Mouse (Mus musculus): ENCODE data around the gene Ldlr. TPM values are rescaled to one million over a fixed set of nuclear protein-coding genes. Genes with fewer than 3 reads are reported as not detected.
"Not testable (repeated sequence)": the region's sequence is repeated elsewhere in the genome, so short reads cannot be mapped to it uniquely, and the experiment has no call there.

Gene Ldlr
- total and polyA plus RNA-seq, 3 experiments: 69.1 to 90.6 TPM; not detected in 1

GRCm38 (mm10) chr9:21792644-21793043, 69.4 kb downstream of the Ldlr start:
- no peaks in the 10 kb centered on the region for H3K9me3 ChIP-seq (replicated peaks; ENCODE audit: insufficient read depth, low read length)
- H3K9ac ChIP-seq (ENCODE audit: control insufficient read depth, low read depth, low read length, poor library complexity, severe bottlenecking): no peak overlapping the region
- no peaks in the 10 kb centered on the region for H3K36me3 ChIP-seq (ENCODE audit: control insufficient read depth in 1 of 2, insufficient read depth in 2 of 2, low read length in 2 of 2)
- no peaks in the 10 kb centered on the region for H3K27me3 ChIP-seq (ENCODE audit: control insufficient read depth in 1 of 2, insufficient read depth in 2 of 2, low read length in 2 of 2)
- H3K79me2 ChIP-seq (ENCODE audit: control insufficient read depth, insufficient read depth, low read length, poor library complexity): no peaks in the 10 kb centered on the region
- no peak for DNase-seq (ENCODE audit: low read depth, low spot score)
- no peak for TF ChIP-seq KAT2A (conservative IDR thresholded peaks at IDR 0.05; ENCODE audit: low read depth, low read length)
- 0 out of 2 replicates have a peak, but pooled peaks have one; percentile 14 for TF ChIP-seq MXI1 (IDR thresholded peaks at IDR 0.05; ENCODE audit: low read depth, low read length)
- peak; percentile 77 for TF ChIP-seq ETS1 (IDR thresholded peaks at IDR 0.05; ENCODE audit: low read depth, low read length)
- no peak for TF ChIP-seq POLR2A (IDR thresholded peaks at IDR 0.05; ENCODE audit: control insufficient read depth in 1 of 2, insufficient read depth in 1 of 2, low read depth in 1 of 2, low read length in 2 of 2, poor library complexity in 1 of 2)
- TF ChIP-seq SIN3A (IDR thresholded peaks at IDR 0.05; ENCODE audit: low read length): no peak
- TF ChIP-seq BHLHE40 (IDR thresholded peaks at IDR 0.05; ENCODE audit: borderline replicate concordance, low read depth, low read length): no peak
- TF ChIP-seq EP300 (IDR thresholded peaks at IDR 0.05; ENCODE audit: low read depth in 1 of 2, low read length in 2 of 2): no peak
- TF ChIP-seq HCFC1 (IDR thresholded peaks at IDR 0.05; ENCODE audit: low read depth, low read length): no peak
- TF ChIP-seq POLR2AphosphoS5 (IDR thresholded peaks at IDR 0.05; ENCODE audit: borderline replicate concordance, low read depth, low read length): no peak
- TF ChIP-seq UBTF (IDR thresholded peaks at IDR 0.05; ENCODE audit: borderline replicate concordance, insufficient read depth, low read depth, low read length): no peak
- no peak for TF ChIP-seq MYC (IDR thresholded peaks at IDR 0.05; ENCODE audit: low read depth, low read length)
- no peak overlapping the region for H3K4me3 ChIP-seq (ENCODE audit: control insufficient read depth in 1 of 2, insufficient read depth in 1 of 2, low read depth in 2 of 2, low read length in 2 of 2)
- H3K4me1 ChIP-seq (ENCODE audit: control insufficient read depth in 1 of 2, insufficient read depth in 2 of 2, low read length in 2 of 2): peaks cover 0 to 5% of the 10 kb centered on the region in 2 experiments; a peak in 2 of 4 replicates
- no peak overlapping the region for H3K27ac ChIP-seq (ENCODE audit: control insufficient read depth, low read depth, low read length)

- H3K4me1 ChIP-seq (ENCODE audit: control insufficient read depth in 1 of 2, insufficient read depth in 2 of 2, low read length in 2 of 2); H3K27ac ChIP-seq (ENCODE audit: control insufficient read depth, low read depth, low read length); H3K9me3 ChIP-seq (replicated peaks; ENCODE audit: insufficient read depth, low read length); H3K9ac ChIP-seq (ENCODE audit: control insufficient read depth, low read depth, low read length, poor library complexity, severe bottlenecking); H3K27me3 ChIP-seq (ENCODE audit: control insufficient read depth in 1 of 2, insufficient read depth in 2 of 2, low read length in 2 of 2); H3K36me3 ChIP-seq (ENCODE audit: control insufficient read depth in 1 of 2, insufficient read depth in 2 of 2, low read length in 2 of 2); DNase-seq (ENCODE audit: low read depth, low spot score); H3K79me2 ChIP-seq (ENCODE audit: control insufficient read depth, insufficient read depth, low read length, poor library complexity); H3K4me3 ChIP-seq (ENCODE audit: control insufficient read depth in 1 of 2, insufficient read depth in 1 of 2, low read depth in 2 of 2, low read length in 2 of 2): not testable (repeated sequence)
- peak; percentile 95; the same call in 1 of the 2 replicates for TF ChIP-seq POLR2AphosphoS5 (IDR thresholded peaks at IDR 0.05; ENCODE audit: borderline replicate concordance, low read depth, low read length)
Measured at GRCm38 (mm10) chr9:21793507-21793906, 70.2 kb downstream of the Ldlr start.

GRCm38 (mm10) chr9:21794344-21794834, 71.1 kb downstream of the Ldlr start:
- no peaks in the 10 kb centered on the region for H3K27me3 ChIP-seq (ENCODE audit: control insufficient read depth in 1 of 2, insufficient read depth in 2 of 2, low read length in 2 of 2)
- H3K9ac ChIP-seq (ENCODE audit: control insufficient read depth, low read depth, low read length, poor library complexity, severe bottlenecking): no peak overlapping the region
- H3K27ac ChIP-seq (ENCODE audit: control insufficient read depth, low read depth, low read length): no peak overlapping the region
- TF ChIP-seq MAZ (IDR thresholded peaks at IDR 0.05; ENCODE audit: low read depth, low read length): no peak
- TF ChIP-seq MXI1 (IDR thresholded peaks at IDR 0.05; ENCODE audit: low read depth, low read length): no peak
- TF ChIP-seq UBTF (IDR thresholded peaks at IDR 0.05; ENCODE audit: borderline replicate concordance, insufficient read depth, low read depth, low read length): no peak
- no peak for TF ChIP-seq MAX (IDR thresholded peaks at IDR 0.05; ENCODE audit: low read length)
- no peak for TF ChIP-seq EP300 (IDR thresholded peaks at IDR 0.05; ENCODE audit: low read depth in 1 of 2, low read length in 2 of 2)
- TF ChIP-seq GABPA (IDR thresholded peaks at IDR 0.05; ENCODE audit: low read depth, low read length): no peak
- TF ChIP-seq MYC (IDR thresholded peaks at IDR 0.05; ENCODE audit: low read depth, low read length): no peak
- no peak for TF ChIP-seq CHD1 (IDR thresholded peaks at IDR 0.05; ENCODE audit: low read depth, low read length)
- TF ChIP-seq ETS1 (IDR thresholded peaks at IDR 0.05; ENCODE audit: low read depth, low read length): no peak
- no peak for TF ChIP-seq USF2 (IDR thresholded peaks at IDR 0.05; ENCODE audit: borderline replicate concordance in 1 of 2, insufficient read depth in 1 of 2, low read depth in 1 of 2, low read length in 2 of 2)
- H3K4me3 ChIP-seq (ENCODE audit: control insufficient read depth in 1 of 2, insufficient read depth in 1 of 2, low read depth in 2 of 2, low read length in 2 of 2): no peak overlapping the region
- DNase-seq (ENCODE audit: low read depth, low spot score): no peak
- peaks cover 4 to 7% of the 10 kb centered on the region in 2 experiments; a peak in 3 of 4 replicates for H3K4me1 ChIP-seq (ENCODE audit: control insufficient read depth in 1 of 2, insufficient read depth in 2 of 2, low read length in 2 of 2)
- H3K79me2 ChIP-seq (ENCODE audit: control insufficient read depth, insufficient read depth, low read length, poor library complexity): no peaks in the 10 kb centered on the region; the same call in 1 of the 2 replicates
- no peaks in the 10 kb centered on the region for H3K9me3 ChIP-seq (replicated peaks; ENCODE audit: insufficient read depth, low read length)
- no peaks in the 10 kb centered on the region for H3K36me3 ChIP-seq (ENCODE audit: control insufficient read depth in 1 of 2, insufficient read depth in 2 of 2, low read length in 2 of 2)

Measured in MEL (cell line).